Mouse (Mus musculus) forebrain, embryonic 15.5 days (tissue): ENCODE data around the gene Trappc2. TPM values are rescaled to one million over a fixed set of nuclear protein-coding genes. Genes with fewer than 3 reads are reported as not detected.

ENCODE experiments used
- ATAC-seq: fragments of 200-750 bp; cut with Nextera tagmentation; replicated peaks from 2 replicates; pipeline ENCODE4 v1.8.0; 2017; ENCODE audit warnings: mild to moderate bottlenecking, moderate TSS enrichment, moderate library complexity
- H3K27ac ChIP-seq: fragments of 300-500 bp; sonication (generic); replicated peaks from 2 replicates; pipeline ENCODE4 v1.5.1; 2015; ENCODE audit warnings: mild to moderate bottlenecking, inconsistent platforms
- H3K27me3 ChIP-seq: fragments of 300-500 bp; sonication (generic); 2 replicates; pipeline ENCODE4 v1.6.1; 2015; ENCODE audit warnings: inconsistent platforms
- H3K36me3 ChIP-seq: fragments of 300-500 bp; sonication (generic); 2 replicates; pipeline ENCODE4 v1.6.1; 2015; ENCODE audit warnings: mild to moderate bottlenecking, inconsistent platforms
- H3K4me1 ChIP-seq: fragments of 300-500 bp; sonication (generic); 2 replicates; pipeline ENCODE4 v1.6.1; 2015; ENCODE audit warnings: inconsistent platforms
- H3K4me2 ChIP-seq: fragments of 300-500 bp; sonication (generic); replicated peaks from 2 replicates; pipeline ENCODE4 v1.6.1; 2015; ENCODE audit warnings: mild to moderate bottlenecking, inconsistent platforms
- H3K4me3 ChIP-seq: fragments of 300-500 bp; sonication (generic); 2 replicates; pipeline ENCODE4 v1.5.1; 2015; ENCODE audit warnings: mild to moderate bottlenecking, inconsistent platforms
- H3K9ac ChIP-seq: fragments of 300-500 bp; sonication (generic); replicated peaks from 2 replicates; pipeline ENCODE4 v1.6.1; 2015; ENCODE audit warnings: mild to moderate bottlenecking, inconsistent platforms
- H3K9me3 ChIP-seq: fragments of 300-500 bp; sonication (generic); 2 replicates; pipeline ENCODE4 v1.6.1; 2016; ENCODE audit warnings: inconsistent platforms
- WGBS: fragments of 180-500 bp; shearing (Covaris S2); methylation state at CpG from one replicate; pipeline ENCODE4 v1.1.7; 2015; ENCODE audit warnings: mixed read lengths; 5-methylcytosine and 5-hydroxymethylcytosine counted together
- polyA plus RNA-seq: library from polyadenylated mRNA; unstranded; fragments of >200 nt; fragmentation: Nextera tagmentation; extraction: Ambion mirVana; gene quantifications from 2 replicates; pipeline ENCODE4 v1.2.1, GENCODE M21; 2015

The Trappc2 gene
- polyA plus RNA-seq, 1 experiment from 2014 or later = 72.5 TPM

DNA sequence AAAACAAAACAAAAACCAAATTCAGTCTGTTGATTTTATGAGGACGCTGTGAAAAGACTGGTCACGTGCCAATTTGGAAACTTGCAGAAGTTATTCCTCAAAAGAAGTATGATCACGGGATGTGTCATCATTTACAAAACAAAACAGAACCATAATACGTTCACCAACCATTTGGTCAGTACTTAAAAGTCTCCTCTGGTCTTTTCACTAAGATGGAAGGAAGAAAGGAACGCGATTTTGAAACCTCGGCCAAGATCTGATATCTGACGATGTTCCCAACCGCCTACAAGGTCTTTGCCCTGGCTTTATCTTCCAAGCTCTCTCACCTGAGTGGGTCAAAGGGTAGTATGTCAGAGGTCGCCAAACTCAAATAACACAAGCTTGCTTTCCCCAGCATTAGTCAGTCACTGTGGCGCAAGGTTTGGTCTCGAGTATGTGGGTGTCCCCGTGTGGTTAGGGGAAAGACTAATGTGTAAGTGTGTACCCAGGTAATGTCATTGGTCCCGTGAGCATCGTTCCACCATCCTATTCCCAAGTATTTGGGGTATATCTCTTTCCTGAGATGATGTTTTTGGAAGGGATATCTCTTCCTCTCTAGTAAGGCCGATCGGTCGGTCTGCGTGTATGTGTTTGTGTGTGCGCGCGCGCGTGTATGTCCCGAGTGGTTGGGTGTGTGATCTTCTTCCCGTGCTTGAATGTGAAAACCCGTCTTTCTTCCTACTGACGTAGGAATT is 38.4 kb downstream of the Trappc2 start:
- H3K36me3 ChIP-seq = no peaks in the 10 kb centered on the region
- peak overlapping the region; percentile 71 for H3K9ac ChIP-seq
- peak overlapping the region; percentile 83 for H3K27ac ChIP-seq
- peaks cover 9% of the 10 kb centered on the region for H3K4me1 ChIP-seq
- ATAC-seq = peak; percentile 57
- H3K27me3 ChIP-seq = no peaks in the 10 kb centered on the region
- peak overlapping the region; percentile 64 for H3K4me3 ChIP-seq
- H3K4me2 ChIP-seq = peak overlapping the region; percentile 44
- WGBS = 19% methylated on average over 28 of the region's 28 CpGs
- H3K9me3 ChIP-seq = no peaks in the 10 kb centered on the region

DNA sequence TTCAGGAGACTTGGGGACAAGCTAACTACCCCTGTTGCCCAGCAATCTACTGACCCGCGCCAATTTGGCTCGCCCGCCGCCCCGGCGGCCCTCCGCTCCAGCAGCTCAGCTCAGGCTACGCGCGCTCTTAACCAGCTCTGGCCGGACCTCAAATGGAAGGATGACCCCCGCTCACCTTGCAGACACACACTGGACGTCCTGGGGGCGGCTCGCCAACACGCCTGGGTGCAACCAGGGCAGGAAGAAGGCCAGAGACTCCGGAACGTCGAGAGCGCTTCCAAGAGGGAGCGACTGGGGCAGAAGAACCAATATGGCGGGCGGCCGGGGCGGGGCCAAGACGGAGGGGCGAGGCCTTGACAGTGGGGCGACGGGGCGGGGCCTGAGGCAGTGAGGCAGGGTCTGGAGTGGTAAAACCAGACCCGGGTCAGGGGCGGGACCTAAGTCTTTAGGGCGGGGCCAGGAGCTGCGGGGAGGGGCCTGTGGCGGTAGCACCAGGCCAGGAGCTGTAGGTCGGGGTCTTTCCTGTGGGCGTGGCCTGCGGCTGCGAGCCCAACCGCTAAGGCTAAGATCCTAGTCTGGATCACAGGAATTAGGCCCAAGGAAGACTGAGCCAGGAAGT is 39.1 kb downstream of the Trappc2 start, which contains the start of gene Rab9:
Rab9 (minus strand) TSS at position 503 of the 619 bp plus-strand sequence.
- peak; percentile 99 for ATAC-seq
- no peaks in the 10 kb centered on the region for H3K36me3 ChIP-seq
- H3K27ac ChIP-seq = peak within 1 kb of the TSS; percentile 83
- H3K4me1 ChIP-seq = peaks cover 9% of the 10 kb centered on the region
- peak within 1 kb of the TSS; percentile 44 for H3K4me2 ChIP-seq
- no peaks in the 10 kb centered on the region for H3K9me3 ChIP-seq
- 23% methylated on average over 39 of the region's 41 CpGs for WGBS
- peak within 1 kb of the TSS; percentile 64 for H3K4me3 ChIP-seq
- no peaks in the 10 kb centered on the region for H3K27me3 ChIP-seq
- peak within 1 kb of the TSS; percentile 71 for H3K9ac ChIP-seq

DNA sequence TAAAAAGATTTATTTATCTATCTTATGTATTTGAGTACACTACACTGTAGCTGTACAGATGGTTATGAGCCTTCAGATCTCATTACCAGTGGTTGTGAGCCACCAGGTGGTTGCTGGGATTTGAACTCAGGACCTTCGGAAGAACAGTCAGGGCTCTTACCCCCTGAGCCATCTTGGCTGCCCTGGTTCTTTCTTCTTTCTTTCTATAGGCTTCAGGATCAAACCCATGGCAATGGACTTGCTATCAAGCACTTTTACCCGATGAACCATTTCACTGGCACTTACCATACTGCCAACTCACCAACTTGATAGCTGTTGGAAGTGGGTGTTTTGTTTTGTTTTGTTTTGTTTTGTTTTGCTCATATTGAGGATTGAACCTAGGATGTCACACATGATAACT is 54.7 kb downstream of the Trappc2 start:
- H3K9ac ChIP-seq = no peak overlapping the region
- no peaks in the 10 kb centered on the region for H3K4me1 ChIP-seq
- H3K27me3 ChIP-seq = no peaks in the 10 kb centered on the region
- H3K4me2 ChIP-seq = no peak overlapping the region
- H3K9me3 ChIP-seq = no peaks in the 10 kb centered on the region
- no peak for ATAC-seq
- no peak overlapping the region for H3K4me3 ChIP-seq
- WGBS = 91% methylated on average over 2 of the region's 2 CpGs
- H3K27ac ChIP-seq = no peak overlapping the region
- H3K36me3 ChIP-seq = no peaks in the 10 kb centered on the region

DNA sequence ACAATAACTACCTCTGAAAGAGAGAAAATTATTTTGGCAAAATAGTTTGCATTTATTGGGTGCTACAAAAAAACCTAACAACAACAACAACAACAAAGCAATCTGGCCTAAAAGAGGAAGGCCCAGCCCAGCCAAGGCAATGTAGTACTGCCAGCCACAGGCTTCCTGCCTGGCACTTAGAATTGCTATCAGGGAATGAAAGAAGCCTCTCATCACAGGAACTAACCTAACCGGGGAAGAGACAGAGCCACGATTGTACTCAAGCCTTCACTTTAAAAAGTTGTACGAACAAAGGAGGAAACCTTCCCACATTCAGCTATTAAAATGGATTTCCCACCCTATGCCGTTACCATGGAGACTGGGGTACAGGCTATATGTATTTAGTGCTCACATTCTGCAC is 57.4 kb downstream of the Trappc2 start:
- Histone ChIP-seq H3K4me3 (no peak overlapping the region), H3K9me3 (no peaks in the 10 kb centered on the region), H3K9ac (no peak overlapping the region), H3K27ac (no peak overlapping the region), H3K36me3 (no peaks in the 10 kb centered on the region), H3K4me2 (no peak overlapping the region), H3K27me3 (no peaks in the 10 kb centered on the region), H3K4me1 (no peaks in the 10 kb centered on the region)
- no peak for ATAC-seq
- WGBS = 43% methylated on average over 4 of the region's 4 CpGs

DNA sequence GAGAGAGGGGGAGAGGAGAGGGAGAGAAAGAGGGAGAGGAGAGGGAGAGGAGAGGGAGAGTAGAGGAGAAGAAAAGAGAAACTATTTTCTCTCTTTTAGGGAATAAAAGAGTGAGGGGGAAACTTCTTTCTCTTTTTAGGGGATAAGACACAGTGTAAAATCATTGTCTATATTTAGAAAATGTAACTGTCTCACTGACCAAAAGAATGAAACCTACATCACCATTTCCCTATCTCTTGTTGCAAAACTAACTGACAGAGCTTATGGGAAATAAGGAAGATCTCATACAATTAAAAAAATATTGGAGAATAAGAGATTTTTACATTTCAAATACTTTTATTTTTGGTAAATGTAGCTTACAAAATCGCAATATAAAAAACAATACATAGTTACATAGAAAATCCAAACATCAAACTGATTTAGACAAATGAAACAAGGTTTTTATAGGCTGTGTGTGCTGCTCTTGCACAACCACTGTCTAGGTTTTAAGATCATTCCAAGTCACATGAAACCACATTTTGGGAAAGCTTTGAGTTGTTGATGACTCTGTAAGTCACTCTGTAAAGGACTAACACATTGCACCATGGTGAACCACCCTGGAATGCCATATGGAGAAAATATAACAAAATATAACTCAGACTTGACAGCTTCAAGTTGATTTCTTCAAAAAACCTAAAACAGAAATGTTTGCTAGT is 59.3 kb downstream of the Trappc2 start:
- Histone ChIP-seq H3K4me2 (no peak overlapping the region), H3K9me3 (no peaks in the 10 kb centered on the region), H3K27me3 (no peaks in the 10 kb centered on the region), H3K4me3 (no peak overlapping the region), H3K36me3 (no peaks in the 10 kb centered on the region), H3K9ac (no peak overlapping the region), H3K27ac (no peak overlapping the region), H3K4me1 (no peaks in the 10 kb centered on the region)
- no peak for ATAC-seq
- WGBS = 79% methylated on average over 1 of the region's 1 CpGs

Other genes starting within 250 kb of the Trappc2 start
- 424 and 441 TPM in 2 replicates for gene Gpm6b, start 201.7 kb upstream of the Trappc2 start, polyA plus RNA-seq
- gene Ofd1, start 130 bp downstream of the Trappc2 start, polyA plus RNA-seq = 7.7 and 7.8 TPM in 2 replicates
- 46.5 and 48.3 TPM in 2 replicates for gene Rab9, start 39.3 kb downstream of the Trappc2 start, polyA plus RNA-seq
- gene Tceanc, start 78.0 kb downstream of the Trappc2 start, polyA plus RNA-seq = 7.8 and 8.1 TPM in 2 replicates
- gene Egfl6, start 145.1 kb downstream of the Trappc2 start, polyA plus RNA-seq = 1.9 TPM in 2 replicates